Mouse (Mus musculus) CH12.LX (cell line): ENCODE data around the gene Cd164.

Source experiments
- CTCF ChIP-seq, 2 experiments: IDR thresholded peaks in 1 of 2; conservative IDR thresholded peaks in 1 of 2; 2 replicates each; pipeline ENCODE4 v1.5.1; 2011 to 2012; ENCODE audit warnings: low read depth in 2 of 2, low read length in 2 of 2, improper control_type of control experiment in 1 of 2, inconsistent platforms in 1 of 2, mild to moderate bottlenecking in 1 of 2, moderate library complexity in 1 of 2
- MYC ChIP-seq: IDR thresholded peaks from 2 replicates; pipeline ENCODE4 v1.6.1; 2011; ENCODE audit warnings: low read depth, mild to moderate bottlenecking, improper control_type of control experiment, low read length

DNA sequence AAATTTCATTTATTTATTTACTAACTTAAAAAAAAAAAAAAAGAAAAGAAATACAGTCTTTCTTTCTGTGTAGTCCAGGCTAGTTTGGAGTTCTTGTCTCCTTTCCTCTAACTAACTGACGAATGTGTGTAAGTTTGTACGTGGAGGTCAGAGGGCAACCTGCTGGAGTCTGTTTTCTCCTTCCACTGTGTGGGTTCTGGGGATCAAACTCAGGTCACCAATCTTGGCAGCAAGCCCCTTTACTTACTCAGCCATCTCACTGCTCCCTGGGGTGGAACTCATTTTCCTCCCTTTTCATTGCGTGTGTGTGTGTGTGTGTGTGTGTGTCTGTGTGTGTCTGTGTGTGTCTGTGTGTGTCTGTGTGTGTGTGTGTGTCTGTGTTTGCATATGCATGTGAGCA, 49.1 kb downstream of the Cd164 start:
- no peak for TF ChIP-seq CTCF (conservative IDR thresholded peaks at IDR 0.05 in 1 of 2, IDR thresholded peaks at IDR 0.05 in 1 of 2; ENCODE audit: low read depth in 2 of 2, low read length in 2 of 2)
- TF ChIP-seq MYC: no peak
